Mouse (Mus musculus) liver, adult (tissue): ENCODE results near the gene Vmn1r123.
"Not testable (repeated sequence)": the region's sequence is repeated elsewhere in the genome, so short reads cannot be mapped to it uniquely, and the experiment has no call there.

ENCODE experiments used
- GATA4 ChIP-seq: IDR thresholded peaks from 2 replicates; pipeline ENCODE4 v1.6.1; 2014; ENCODE audit warnings: mild to moderate bottlenecking, low read length; ENCODE audit not compliant: insufficient replicate concordance

The Vmn1r123 gene

GRCm38 (mm10) chr7:21161885-21162284 is at the start of gene Vmn1r123:
TSS of gene Vmn1r123 (plus strand) at chr7:21162185.
- TF ChIP-seq GATA4 = not testable (repeated sequence)

- TF ChIP-seq GATA4 = not testable (repeated sequence)
Observed at GRCm38 (mm10) chr7:21134028-21134427, 28.0 kb upstream of the Vmn1r123 start, which contains the start of gene Vmn1r122. TSS of gene Vmn1r122 (minus strand) at chr7:21134128.

- TF ChIP-seq GATA4 = not testable (repeated sequence)
Observed at GRCm38 (mm10) chr7:21190323-21190722, 28.3 kb downstream of the Vmn1r123 start, which contains the start of gene Gm5157. TSS of gene Gm5157 (minus strand) at chr7:21190423.
